Mouse (Mus musculus): ENCODE data around the gene Slc37a3. TPM values are rescaled to one million over a fixed set of nuclear protein-coding genes. Genes with fewer than 3 reads are reported as not detected.
"Not testable (repeated sequence)": the region's sequence is repeated elsewhere in the genome, so short reads cannot be mapped to it uniquely, and the experiment has no call there.

Slc37a3 gene
- polyA plus RNA-seq, 1 experiment from 2014 or later, result 27.5 TPM

GRCm38 (mm10) chr6:39378161-39378835 is 823 bp upstream of the Slc37a3 start:
- H3K36me3 ChIP-seq; H3K27me3 ChIP-seq; H3K9ac ChIP-seq; H3K27ac ChIP-seq; H3K4me3 ChIP-seq; H3K9me3 ChIP-seq (replicated peaks); ATAC-seq (replicated peaks; ENCODE audit: insufficient number of reproducible peaks, insufficient read depth, low FRiP score, low read depth); H3K4me2 ChIP-seq: not testable (repeated sequence)
- 71% methylated on average over 13 of the region's 13 CpGs for WGBS
- peaks cover 15% of the 10 kb centered on the region for H3K4me1 ChIP-seq (replicated peaks)

DNA sequence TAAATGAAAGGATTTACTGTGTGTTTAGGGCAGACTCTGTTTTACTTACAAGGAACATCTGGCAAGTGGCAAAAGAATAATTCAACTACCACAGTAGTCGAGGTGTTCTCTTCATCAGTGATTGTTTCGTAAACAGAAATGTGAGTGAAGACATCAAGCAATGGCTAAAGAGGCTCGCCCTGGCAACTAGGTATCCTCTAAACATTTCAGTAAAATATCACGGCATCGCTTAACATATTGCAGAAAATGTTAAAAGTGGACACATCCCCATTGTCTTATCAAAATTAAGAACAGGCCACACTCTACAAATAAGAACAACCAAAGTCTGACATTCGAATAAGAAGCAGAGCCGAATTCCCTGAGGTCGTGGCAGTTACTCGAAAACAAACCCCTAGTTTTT is 700 bp downstream of the Slc37a3 start:
- Histone ChIP-seq H3K36me3 (peaks cover 7% of the 10 kb centered on the region), H3K27ac (no peak overlapping the region), H3K9ac (peak overlapping the region; percentile 84), H3K9me3 (replicated peaks) (no peaks in the 10 kb centered on the region), H3K4me3 (peak overlapping the region; percentile 81), H3K27me3 (no peaks in the 10 kb centered on the region), H3K4me1 (replicated peaks) (peaks cover 21% of the 10 kb centered on the region), H3K4me2 (peak overlapping the region; percentile 77)
- WGBS, result 21% methylated on average over 9 of the region's 9 CpGs
- no peak for ATAC-seq (replicated peaks; ENCODE audit: insufficient number of reproducible peaks, insufficient read depth, low FRiP score, low read depth)

- 81% methylated on average over 4 of the region's 4 CpGs for WGBS
- H3K27ac ChIP-seq, result peak overlapping the region; percentile 40
- H3K4me1 ChIP-seq (replicated peaks), result peaks cover 18% of the 10 kb centered on the region
- no peak overlapping the region for H3K9ac ChIP-seq
- ATAC-seq (replicated peaks; ENCODE audit: insufficient number of reproducible peaks, insufficient read depth, low FRiP score, low read depth), result no peak
- no peaks in the 10 kb centered on the region for H3K27me3 ChIP-seq
- no peaks in the 10 kb centered on the region for H3K9me3 ChIP-seq (replicated peaks)
- no peak overlapping the region for H3K4me3 ChIP-seq
- H3K36me3 ChIP-seq, result peaks cover 7% of the 10 kb centered on the region
- H3K4me2 ChIP-seq, result no peak overlapping the region
Measured at GRCm38 (mm10) chr6:39373301-39373955, 4.0 kb downstream of the Slc37a3 start.

DNA sequence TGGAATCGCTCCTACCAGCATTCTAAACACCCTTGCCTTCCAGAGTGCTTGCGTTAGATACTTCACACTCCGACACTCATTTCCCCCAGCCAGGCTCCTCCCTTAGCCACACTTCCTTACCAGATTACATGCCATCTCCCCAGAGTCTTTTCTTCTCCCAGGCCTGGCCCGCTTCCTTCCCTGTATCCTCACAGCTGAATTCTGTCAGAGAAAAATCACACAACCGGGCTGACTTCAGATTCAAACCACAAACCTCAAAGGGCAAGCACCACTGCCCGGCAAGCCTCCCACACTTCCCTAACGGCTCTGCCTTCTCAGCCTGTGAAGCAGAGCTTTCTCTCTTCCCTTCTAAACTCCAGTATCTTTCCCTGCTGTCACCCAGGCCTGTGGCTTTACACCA is 4.7 kb downstream of the Slc37a3 start:
- WGBS, result 38% methylated on average over 7 of the region's 7 CpGs

GRCm38 (mm10) chr6:39372042-39372441 is 5.4 kb downstream of the Slc37a3 start:
- H3K27me3 ChIP-seq, result no peaks in the 10 kb centered on the region
- H3K9ac ChIP-seq, result no peak overlapping the region
- no peak overlapping the region for H3K27ac ChIP-seq
- peaks cover 18% of the 10 kb centered on the region for H3K4me1 ChIP-seq (replicated peaks)
- H3K4me3 ChIP-seq, result no peak overlapping the region
- H3K36me3 ChIP-seq, result peaks cover 7% of the 10 kb centered on the region
- H3K9me3 ChIP-seq (replicated peaks), result no peaks in the 10 kb centered on the region
- H3K4me2 ChIP-seq, result no peak overlapping the region
- no peak for ATAC-seq (replicated peaks; ENCODE audit: insufficient number of reproducible peaks, insufficient read depth, low FRiP score, low read depth)

More for the DNA sequence above, 4.7 kb downstream of the Slc37a3 start:
- Histone ChIP-seq H3K27ac (peak overlapping the region; percentile 40), H3K4me3 (no peak overlapping the region), H3K27me3 (no peaks in the 10 kb centered on the region), H3K4me2 (peak overlapping the region; percentile 16; the same call in 1 of the 2 replicates), H3K9ac (no peak overlapping the region), H3K36me3 (peaks cover 7% of the 10 kb centered on the region), H3K9me3 (replicated peaks) (no peaks in the 10 kb centered on the region), H3K4me1 (replicated peaks) (peaks cover 18% of the 10 kb centered on the region)
- ATAC-seq (replicated peaks; ENCODE audit: insufficient number of reproducible peaks, insufficient read depth, low FRiP score, low read depth), result 0 out of 2 replicates have a peak, but pooled peaks have one; percentile 11

- Histone ChIP-seq H3K36me3 (peaks cover 16% of the 10 kb centered on the region), H3K27me3 (no peaks in the 10 kb centered on the region), H3K9ac (no peak overlapping the region), H3K4me3 (no peak overlapping the region), H3K4me2 (no peak overlapping the region), H3K4me1 (replicated peaks) (0 out of 2 replicates have a peak, but pooled peaks cover 7% of the 10 kb centered on the region), H3K9me3 (replicated peaks) (no peaks in the 10 kb centered on the region), H3K27ac (no peak overlapping the region)
- no peak for ATAC-seq (replicated peaks; ENCODE audit: insufficient number of reproducible peaks, insufficient read depth, low FRiP score, low read depth)
- WGBS, result 73% methylated on average over 3 of the region's 3 CpGs
Measured at GRCm38 (mm10) chr6:39369631-39370030, 7.8 kb downstream of the Slc37a3 start.

- Histone ChIP-seq H3K9ac (no peak overlapping the region), H3K27me3 (no peaks in the 10 kb centered on the region), H3K27ac (no peak overlapping the region), H3K36me3 (peaks cover 35% of the 10 kb centered on the region; the same call in 1 of the 2 replicates), H3K4me1 (replicated peaks) (no peaks in the 10 kb centered on the region), H3K9me3 (replicated peaks) (no peaks in the 10 kb centered on the region), H3K4me2 (no peak overlapping the region), H3K4me3 (no peak overlapping the region)
- ATAC-seq (replicated peaks; ENCODE audit: insufficient number of reproducible peaks, insufficient read depth, low FRiP score, low read depth), result no peak
- WGBS, result 96% methylated on average over 2 of the region's 2 CpGs
Measured at GRCm38 (mm10) chr6:39362684-39363083, 14.8 kb downstream of the Slc37a3 start.

- H3K4me1 ChIP-seq (replicated peaks); H3K27me3 ChIP-seq; H3K4me2 ChIP-seq; H3K9ac ChIP-seq; H3K27ac ChIP-seq; ATAC-seq (replicated peaks; ENCODE audit: insufficient number of reproducible peaks, insufficient read depth, low FRiP score, low read depth); H3K9me3 ChIP-seq (replicated peaks); H3K4me3 ChIP-seq: not testable (repeated sequence)
- peaks cover 49% of the 10 kb centered on the region for H3K36me3 ChIP-seq
- 91% methylated on average over 9 of the region's 9 CpGs for WGBS
Measured at GRCm38 (mm10) chr6:39359207-39359606, 18.3 kb downstream of the Slc37a3 start.

DNA sequence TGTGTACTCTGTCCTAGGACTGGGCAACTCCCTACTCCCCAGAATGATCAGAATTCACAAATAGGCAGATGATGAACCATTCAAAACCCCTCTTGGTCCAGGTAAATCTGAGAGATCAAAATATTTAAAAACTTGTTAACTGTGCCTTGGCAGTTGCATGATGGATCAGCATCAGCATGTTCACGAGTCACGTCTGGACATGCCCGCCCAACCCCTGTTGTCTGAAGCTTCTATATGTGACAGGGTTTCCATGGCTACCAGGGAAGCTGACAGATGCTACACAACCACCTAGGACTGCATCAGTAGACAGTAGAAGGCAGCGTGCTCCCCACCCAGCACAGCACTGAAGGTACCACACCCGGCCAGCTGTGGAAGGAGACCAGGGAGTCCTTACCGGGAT is 28.5 kb downstream of the Slc37a3 start:
- no peak overlapping the region for H3K4me3 ChIP-seq
- H3K27ac ChIP-seq, result no peak overlapping the region
- 83% methylated on average over 6 of the region's 6 CpGs for WGBS
- no peaks in the 10 kb centered on the region for H3K4me1 ChIP-seq (replicated peaks)
- H3K27me3 ChIP-seq, result no peaks in the 10 kb centered on the region
- ATAC-seq (replicated peaks; ENCODE audit: insufficient number of reproducible peaks, insufficient read depth, low FRiP score, low read depth), result no peak
- H3K9ac ChIP-seq, result no peak overlapping the region
- no peaks in the 10 kb centered on the region for H3K9me3 ChIP-seq (replicated peaks)
- H3K36me3 ChIP-seq, result peaks cover 50% of the 10 kb centered on the region
- H3K4me2 ChIP-seq, result no peak overlapping the region

DNA sequence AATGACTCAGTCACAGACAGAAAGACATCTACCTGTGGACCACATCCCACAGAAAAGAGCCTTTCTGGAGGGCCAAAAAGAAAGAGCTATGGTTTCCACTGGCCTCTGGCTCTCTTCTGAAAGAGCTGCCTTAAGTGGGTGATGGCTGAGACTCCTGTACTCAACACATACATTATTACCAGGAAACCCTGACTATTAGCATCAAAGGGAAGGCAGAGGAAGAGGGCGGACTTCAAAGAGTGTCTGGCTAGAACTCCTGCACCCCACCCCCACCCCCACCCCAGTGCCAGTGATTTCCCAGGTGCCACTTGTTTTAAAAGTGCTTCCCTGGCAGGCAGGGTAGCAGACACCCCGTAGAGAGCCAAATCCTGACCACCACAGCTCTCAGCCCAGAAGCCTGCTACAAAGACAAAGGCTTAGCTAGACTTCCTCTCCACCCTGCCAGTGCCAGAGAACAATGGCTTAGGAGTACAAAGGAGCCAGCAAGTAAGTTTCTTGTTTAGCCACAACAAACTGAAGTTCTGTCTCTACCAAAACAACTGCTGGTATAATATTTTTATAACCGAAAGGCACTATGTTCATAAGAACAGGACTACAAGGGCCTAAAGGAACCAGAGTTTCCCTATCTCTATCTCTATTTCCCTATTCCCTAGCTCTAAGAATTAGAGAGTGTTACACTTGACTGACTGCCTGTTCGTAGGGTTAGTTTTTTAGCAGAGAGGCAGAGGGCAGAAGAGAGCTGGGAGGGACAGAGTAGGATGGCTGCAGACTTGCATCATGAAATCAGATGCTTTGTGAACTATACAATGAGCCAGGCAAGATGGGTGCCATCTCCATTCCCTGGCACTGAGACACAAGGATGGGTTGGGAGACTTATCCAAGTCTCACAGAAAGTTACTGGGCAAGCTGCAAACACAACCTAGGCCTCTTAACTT is 29.3 kb downstream of the Slc37a3 start:
- no peak for ATAC-seq (replicated peaks; ENCODE audit: insufficient number of reproducible peaks, insufficient read depth, low FRiP score, low read depth)
- H3K36me3 ChIP-seq, result peaks cover 53% of the 10 kb centered on the region
- no peaks in the 10 kb centered on the region for H3K4me1 ChIP-seq (replicated peaks)
- H3K27me3 ChIP-seq, result no peaks in the 10 kb centered on the region
- no peak overlapping the region for H3K4me2 ChIP-seq
- H3K9ac ChIP-seq, result no peak overlapping the region
- peak overlapping the region; percentile 16; the same call in 1 of the 2 replicates for H3K27ac ChIP-seq
- no peaks in the 10 kb centered on the region for H3K9me3 ChIP-seq (replicated peaks)
- WGBS, result 58% methylated on average over 4 of the region's 4 CpGs
- H3K4me3 ChIP-seq, result no peak overlapping the region

- WGBS, result 57% methylated on average over 15 of the region's 15 CpGs
- Histone ChIP-seq H3K9me3 (replicated peaks) (no peaks in the 10 kb centered on the region), H3K4me3 (no peak overlapping the region), H3K4me1 (replicated peaks) (0 out of 2 replicates have a peak, but pooled peaks cover under 1% of the 10 kb centered on the region), H3K27ac (no peak overlapping the region), H3K4me2 (no peak overlapping the region), H3K9ac (no peak overlapping the region), H3K36me3 (peaks cover 53% of the 10 kb centered on the region), H3K27me3 (no peaks in the 10 kb centered on the region)
- ATAC-seq (replicated peaks; ENCODE audit: insufficient number of reproducible peaks, insufficient read depth, low FRiP score, low read depth), result no peak
Measured at GRCm38 (mm10) chr6:39346991-39347501, 30.4 kb downstream of the Slc37a3 start.

All from heart, embryonic 15.5 days (tissue).